Mouse (Mus musculus) frontal cortex, postnatal 14 days (tissue): ENCODE measurements around the gene Treml2.
"Not testable (repeated sequence)": the region's sequence is repeated elsewhere in the genome, so short reads cannot be mapped to it uniquely, and the experiment has no call there.

Experiments used
- DNase-seq, 2 experiments: peaks; one replicate each; pipeline ENCODE4 v3.0.0; 2022; ENCODE audit warnings: low spot score in 2 of 2

The Treml2 gene

DNA sequence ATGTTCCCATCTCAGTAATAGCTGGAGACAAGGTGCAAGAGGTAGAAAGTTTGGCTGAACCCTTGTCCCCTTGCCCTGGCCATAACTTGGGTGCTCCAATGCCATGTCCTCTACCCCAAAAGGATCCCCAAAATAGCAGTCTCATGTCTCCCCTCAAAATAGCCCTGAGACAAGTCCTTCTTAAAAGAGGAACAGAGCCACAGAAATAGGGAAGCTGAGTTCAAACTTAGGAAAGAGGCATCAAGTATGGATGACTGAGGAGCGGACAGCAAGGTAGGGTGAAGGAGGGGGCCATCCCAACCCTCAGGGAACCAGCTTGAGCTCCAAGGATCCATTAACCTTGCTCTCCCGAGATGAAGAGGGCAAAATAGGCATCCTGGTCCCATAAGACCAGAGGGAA is 48.0 kb downstream of the Treml2 start:
- no peak for DNase-seq

GRCm38 (mm10) chr17:48350681-48351193 is 51.4 kb downstream of the Treml2 start:
- no peak for DNase-seq

DNA sequence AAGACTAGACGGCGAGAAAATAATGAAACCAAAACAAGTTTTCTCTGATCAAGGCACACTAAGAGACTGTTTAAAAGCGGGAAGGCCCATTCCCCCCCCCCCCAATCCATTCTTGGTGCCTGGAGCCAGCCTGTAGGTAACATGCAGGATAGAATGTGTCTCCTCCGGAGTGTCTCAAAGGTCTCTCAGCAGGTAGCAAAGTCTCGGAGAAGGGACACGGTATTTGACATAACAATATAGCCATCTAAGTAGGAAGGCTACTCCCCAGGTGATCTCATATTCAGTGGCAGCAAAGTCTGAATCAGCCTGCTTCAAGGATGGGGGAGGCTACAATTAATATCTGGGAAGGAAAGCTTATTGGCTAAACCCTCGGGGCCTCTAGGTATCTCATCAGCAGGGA is 53.7 kb downstream of the Treml2 start:
- DNase-seq = not testable (repeated sequence)

DNA sequence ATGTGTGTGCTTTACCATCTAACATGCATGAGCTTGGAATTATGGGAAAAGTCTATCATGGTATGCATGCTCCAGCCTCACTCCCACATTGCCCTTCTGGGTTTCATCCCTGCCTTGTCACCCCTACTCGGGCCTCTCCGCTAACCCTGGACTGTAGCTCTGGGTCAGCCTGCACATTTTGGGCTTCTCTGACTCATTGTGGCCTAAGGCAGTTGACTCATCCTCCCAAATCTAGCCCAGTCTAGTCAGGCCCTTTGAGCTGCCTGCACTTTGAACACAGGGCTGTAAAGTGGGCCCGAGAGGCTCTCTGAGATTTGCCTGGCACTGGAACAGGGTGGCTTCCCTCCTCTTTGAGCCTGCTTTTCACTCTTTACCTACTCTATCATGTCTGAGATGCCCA is 56.5 kb downstream of the Treml2 start:
- DNase-seq = no peak

DNA sequence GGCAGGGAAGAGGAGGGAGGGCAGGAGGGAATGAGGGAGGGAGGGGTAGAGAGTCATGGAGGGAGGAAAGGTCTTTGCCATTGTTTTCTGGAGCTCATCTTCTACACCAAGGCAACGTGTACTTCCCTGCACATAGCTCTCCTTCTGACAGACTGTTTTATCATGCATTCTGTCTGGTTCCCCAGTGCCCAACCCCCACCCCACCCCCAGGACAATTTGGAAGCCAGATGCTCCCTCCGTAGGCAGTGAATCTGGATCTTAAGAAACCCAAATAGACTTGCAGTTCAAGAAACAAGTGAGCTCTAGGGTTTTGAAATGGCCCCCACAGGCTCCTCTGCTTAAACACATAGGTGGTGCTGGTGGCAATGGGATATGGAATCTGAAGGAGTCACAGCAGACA is 58.6 kb downstream of the Treml2 start:
- DNase-seq = no peak

DNA sequence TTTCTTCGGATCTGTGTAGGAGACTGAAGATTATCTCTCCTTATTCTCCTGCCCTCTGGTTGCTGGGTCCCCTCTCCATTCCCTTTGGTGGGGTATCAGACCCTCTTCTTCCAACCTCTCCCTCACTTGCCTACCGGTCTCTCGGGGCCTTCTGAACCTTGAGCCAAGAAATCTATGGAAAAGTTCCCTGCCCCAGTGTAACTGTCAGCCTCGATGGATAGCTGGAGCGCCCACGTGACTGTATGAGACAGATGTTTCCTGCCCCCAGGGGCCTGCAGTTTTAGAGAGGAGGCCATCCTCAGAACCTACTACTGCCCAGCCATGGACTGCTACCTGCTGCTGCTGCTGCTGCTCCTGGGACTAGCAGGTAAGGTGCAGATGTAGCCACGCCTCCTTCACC is 60.3 kb downstream of the Treml2 start, which contains the start of gene Treml1:
Gene Treml1 (plus strand): TSS at position 301 of the 400 bp plus-strand sequence.
- no peak for DNase-seq

DNA sequence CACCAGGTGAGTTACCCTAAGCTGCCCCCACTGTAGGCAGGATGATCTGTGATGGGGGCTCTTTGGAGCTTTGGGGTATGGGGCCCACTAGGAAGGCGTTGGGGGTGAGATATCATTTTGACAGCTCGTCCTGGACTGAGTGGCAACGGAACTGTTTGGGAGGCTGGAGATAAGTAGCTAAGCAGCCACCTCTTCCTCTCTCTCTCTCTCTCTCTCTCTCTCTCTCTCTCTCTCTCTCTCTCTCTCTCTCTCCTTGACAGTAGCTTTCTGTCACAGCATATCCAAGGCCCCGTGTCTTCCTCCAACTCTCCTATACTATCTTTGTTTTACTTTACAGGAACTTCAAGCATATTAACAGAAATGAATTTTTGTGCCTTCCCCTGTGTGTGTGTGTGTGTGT is 61.2 kb downstream of the Treml2 start:
- DNase-seq = no peak
